Mouse (Mus musculus): ENCODE data around the gene Rftn2. TPM values are rescaled to one million over a fixed set of nuclear protein-coding genes. Genes with fewer than 3 reads are reported as not detected.

Gene Rftn2
- total and polyA plus RNA-seq, 2 experiments from 2014 or later = 6.1 to 7.2 TPM

DNA sequence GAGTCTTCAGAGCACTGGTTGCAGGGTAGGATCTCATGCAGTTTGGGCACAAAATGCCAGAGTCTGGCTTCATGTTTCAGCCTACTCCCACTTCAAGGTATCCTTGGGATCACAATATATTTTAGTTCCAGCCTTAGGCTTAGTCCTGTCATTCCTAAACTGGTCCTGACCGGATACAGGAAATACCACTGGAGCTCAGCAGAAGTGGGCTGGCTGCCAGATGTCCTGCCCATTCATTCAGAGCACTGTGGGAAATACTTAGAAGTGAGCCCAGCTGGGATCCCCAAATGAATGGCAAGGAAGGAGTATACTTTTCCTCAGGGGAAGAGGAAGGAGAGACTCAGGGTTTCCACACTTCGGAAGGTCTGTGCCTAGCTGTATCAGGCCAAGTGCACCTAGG lies 33.3 kb downstream of the Rftn2 start:
- 34% methylated on average over 2 of the region's 2 CpGs for WGBS
- Histone ChIP-seq H3K9ac (replicated peaks; ENCODE audit: low read depth, low read length) (no peak overlapping the region), H3K4me3 (ENCODE audit: low read depth, low read length) (no peak overlapping the region), H3K36me3 (replicated peaks; ENCODE audit: control insufficient read depth, insufficient read depth, low read length) (peaks cover 4% of the 10 kb centered on the region; the same call in 1 of the 2 replicates), H3K4me2 (ENCODE audit: low read depth, low read length) (no peak overlapping the region), H3K27ac (ENCODE audit: low read depth) (peak overlapping the region; percentile 73), H3K4me1 (ENCODE audit: control insufficient read depth, insufficient read depth) (peaks cover 9% of the 10 kb centered on the region; the same call in 1 of the 2 replicates), H3K27me3 (ENCODE audit: control insufficient read depth, insufficient read depth, low read length) (no peaks in the 10 kb centered on the region), H3K9me3 (replicated peaks; ENCODE audit: control insufficient read depth, low read length) (no peaks in the 10 kb centered on the region)
- DNase-seq (ENCODE audit: low spot score) = peak; percentile 70
- TF ChIP-seq CTCF (IDR thresholded peaks at IDR 0.05; ENCODE audit: low read depth) (no peak), EP300 (IDR thresholded peaks at IDR 0.05; ENCODE audit: low read depth) (no peak)
- ATAC-seq (ENCODE audit: insufficient read depth, low read depth) = peak; percentile 76

DNA sequence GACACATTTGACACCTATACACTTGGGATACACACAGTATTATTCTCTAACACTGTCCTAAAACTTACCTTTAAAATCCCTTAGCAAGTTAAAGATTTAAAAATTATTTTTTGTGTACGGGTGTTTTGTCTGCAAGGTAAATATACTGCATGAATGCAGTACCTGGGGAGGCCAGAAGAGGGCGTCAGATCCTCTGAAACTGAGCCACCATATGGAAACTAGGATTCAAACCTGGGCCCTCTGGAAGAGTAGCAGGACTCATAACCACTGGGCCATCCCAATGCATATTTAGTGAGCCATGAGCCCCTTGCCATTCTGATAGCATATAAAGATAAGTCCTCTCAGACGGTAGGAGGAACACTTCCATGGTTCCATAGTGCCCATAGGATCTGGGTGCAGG lies 33.8 kb downstream of the Rftn2 start:
- peak; percentile 56 for TF ChIP-seq CTCF (IDR thresholded peaks at IDR 0.05; ENCODE audit: low read depth)
- TF ChIP-seq EP300 (IDR thresholded peaks at IDR 0.05; ENCODE audit: low read depth) = no peak
- DNase-seq (ENCODE audit: low spot score) (no peak), ATAC-seq (ENCODE audit: insufficient read depth, low read depth) (no peak)
- Histone ChIP-seq H3K27me3 (ENCODE audit: control insufficient read depth, insufficient read depth, low read length) (no peaks in the 10 kb centered on the region), H3K36me3 (replicated peaks; ENCODE audit: control insufficient read depth, insufficient read depth, low read length) (peaks cover 4% of the 10 kb centered on the region; the same call in 1 of the 2 replicates), H3K27ac (ENCODE audit: low read depth) (peak overlapping the region; percentile 73), H3K4me2 (ENCODE audit: low read depth, low read length) (no peak overlapping the region), H3K9ac (replicated peaks; ENCODE audit: low read depth, low read length) (no peak overlapping the region), H3K9me3 (replicated peaks; ENCODE audit: control insufficient read depth, low read length) (no peaks in the 10 kb centered on the region), H3K4me3 (ENCODE audit: low read depth, low read length) (no peak overlapping the region), H3K4me1 (ENCODE audit: control insufficient read depth, insufficient read depth) (peaks cover 9% of the 10 kb centered on the region; the same call in 1 of the 2 replicates)
- 41% methylated on average over 3 of the region's 3 CpGs for WGBS

DNA sequence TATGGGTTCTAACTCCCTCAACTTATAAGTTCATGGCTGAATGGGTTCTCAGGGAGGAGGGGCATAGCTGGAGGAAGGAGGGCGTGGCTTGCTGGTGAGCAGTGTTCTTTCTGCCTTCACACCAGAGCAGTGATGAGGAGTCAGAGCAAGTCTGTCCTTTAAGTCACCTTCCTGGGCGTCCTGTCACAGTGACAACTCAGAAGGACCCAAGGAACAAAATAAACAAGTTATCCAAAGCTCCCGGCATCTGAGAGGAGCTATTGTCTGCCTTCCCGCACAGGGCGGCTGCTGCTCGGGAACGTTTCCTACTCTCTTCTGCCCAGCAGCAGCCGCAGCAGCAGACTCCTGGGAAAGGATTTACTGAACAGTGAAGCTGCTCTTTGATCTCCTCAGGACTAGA lies 34.6 kb downstream of the Rftn2 start:
- Histone ChIP-seq H3K4me2 (ENCODE audit: low read depth, low read length) (peak overlapping the region; percentile 47), H3K4me1 (ENCODE audit: control insufficient read depth, insufficient read depth) (peaks cover 9% of the 10 kb centered on the region; the same call in 1 of the 2 replicates), H3K36me3 (replicated peaks; ENCODE audit: control insufficient read depth, insufficient read depth, low read length) (peaks cover 4% of the 10 kb centered on the region; the same call in 1 of the 2 replicates), H3K4me3 (ENCODE audit: low read depth, low read length) (peak overlapping the region; percentile 21; the same call in 1 of the 2 replicates), H3K9ac (replicated peaks; ENCODE audit: low read depth, low read length) (peak overlapping the region; percentile 15; the same call in 1 of the 2 replicates), H3K27ac (ENCODE audit: low read depth) (no peak overlapping the region), H3K27me3 (ENCODE audit: control insufficient read depth, insufficient read depth, low read length) (no peaks in the 10 kb centered on the region), H3K9me3 (replicated peaks; ENCODE audit: control insufficient read depth, low read length) (no peaks in the 10 kb centered on the region)
- ATAC-seq (ENCODE audit: insufficient read depth, low read depth) (no peak; the same call in 1 of the 2 replicates), DNase-seq (ENCODE audit: low spot score) (no peak)
- TF ChIP-seq EP300 (IDR thresholded peaks at IDR 0.05; ENCODE audit: low read depth) (no peak), CTCF (IDR thresholded peaks at IDR 0.05; ENCODE audit: low read depth) (no peak)
- 18% methylated on average over 8 of the region's 8 CpGs for WGBS

DNA sequence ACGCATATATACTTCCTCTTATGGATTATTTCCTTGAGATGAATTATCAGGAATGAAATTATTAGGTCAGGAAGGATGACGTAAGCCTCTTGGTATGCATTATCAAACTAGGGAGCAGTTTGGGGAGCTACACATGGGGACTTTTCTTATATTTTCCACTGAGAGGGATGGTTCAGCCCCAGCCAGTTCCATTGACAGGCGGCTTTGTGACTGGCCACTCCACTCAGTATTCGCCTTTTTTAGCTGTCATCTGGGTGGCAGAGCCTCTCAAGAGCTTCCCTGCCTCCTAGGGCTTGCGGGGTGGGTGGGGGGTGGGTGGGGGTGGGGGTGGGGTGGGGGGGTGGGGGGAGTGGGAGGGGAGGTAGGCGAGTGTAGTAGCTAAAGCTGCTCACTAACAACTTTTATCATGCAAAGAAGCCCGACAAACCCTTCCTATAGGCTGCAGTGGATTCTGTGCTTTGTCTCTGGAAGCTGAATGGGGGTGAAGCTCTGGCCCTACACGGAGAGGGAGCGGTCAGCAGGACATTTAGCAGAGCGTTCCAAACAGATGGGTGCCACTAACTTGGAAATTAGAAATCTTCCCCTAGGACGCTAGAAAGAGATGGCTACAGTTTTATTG lies 39.9 kb downstream of the Rftn2 start:
- H3K4me1 ChIP-seq (ENCODE audit: control insufficient read depth, insufficient read depth) = no peaks in the 10 kb centered on the region
- H3K4me3 ChIP-seq (ENCODE audit: low read depth, low read length) = no peak overlapping the region
- TF ChIP-seq CTCF (IDR thresholded peaks at IDR 0.05; ENCODE audit: low read depth) (no peak), EP300 (IDR thresholded peaks at IDR 0.05; ENCODE audit: low read depth) (no peak)
- no peak overlapping the region for H3K4me2 ChIP-seq (ENCODE audit: low read depth, low read length)
- no peak overlapping the region for H3K27ac ChIP-seq (ENCODE audit: low read depth)
- no peaks in the 10 kb centered on the region for H3K9me3 ChIP-seq (replicated peaks; ENCODE audit: control insufficient read depth, low read length)
- H3K36me3 ChIP-seq (replicated peaks; ENCODE audit: control insufficient read depth, insufficient read depth, low read length) = peaks cover 12% of the 10 kb centered on the region
- ATAC-seq (ENCODE audit: insufficient read depth, low read depth) (no peak), DNase-seq (ENCODE audit: low spot score) (no peak)
- H3K9ac ChIP-seq (replicated peaks; ENCODE audit: low read depth, low read length) = no peak overlapping the region
- H3K27me3 ChIP-seq (ENCODE audit: control insufficient read depth, insufficient read depth, low read length) = no peaks in the 10 kb centered on the region
- 25% methylated on average over 11 of the region's 11 CpGs for WGBS

DNA sequence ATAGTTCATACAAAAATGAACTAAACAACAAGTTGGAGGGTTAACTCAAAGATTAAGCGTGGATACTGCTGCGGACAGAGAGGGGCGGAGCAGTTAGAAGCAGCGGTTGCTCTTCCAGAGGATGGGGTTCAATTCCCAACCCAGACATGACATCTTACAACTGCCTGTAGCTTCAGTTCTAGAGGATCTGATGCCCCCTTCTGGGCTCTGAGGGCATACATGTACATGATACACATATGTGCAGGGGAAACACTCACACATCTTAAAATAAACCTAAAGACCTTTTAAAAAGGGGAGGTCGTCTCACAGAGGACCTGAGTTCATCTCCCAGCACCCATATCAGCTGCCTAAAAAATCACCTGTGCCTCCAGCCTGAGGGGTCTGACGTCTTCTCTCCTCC lies 40.9 kb downstream of the Rftn2 start:
- Histone ChIP-seq H3K4me2 (ENCODE audit: low read depth, low read length) (no peak overlapping the region), H3K27me3 (ENCODE audit: control insufficient read depth, insufficient read depth, low read length) (no peaks in the 10 kb centered on the region)
- no peak for ATAC-seq (ENCODE audit: insufficient read depth, low read depth)

More for the DNA sequence above, 40.9 kb downstream of the Rftn2 start:
- H3K4me1 ChIP-seq (ENCODE audit: control insufficient read depth, insufficient read depth) = no peaks in the 10 kb centered on the region
- no peak overlapping the region for H3K4me3 ChIP-seq (ENCODE audit: low read depth, low read length)
- WGBS = 80% methylated on average over 6 of the region's 6 CpGs
- H3K27ac ChIP-seq (ENCODE audit: low read depth) = no peak overlapping the region
- TF ChIP-seq EP300 (IDR thresholded peaks at IDR 0.05; ENCODE audit: low read depth) = no peak
- TF ChIP-seq CTCF (IDR thresholded peaks at IDR 0.05; ENCODE audit: low read depth) = peak; percentile 27; the same call in 1 of the 2 replicates
- H3K9ac ChIP-seq (replicated peaks; ENCODE audit: low read depth, low read length) = no peak overlapping the region
- no peak for DNase-seq (ENCODE audit: low spot score)
- H3K36me3 ChIP-seq (replicated peaks; ENCODE audit: control insufficient read depth, insufficient read depth, low read length) = peaks cover 22% of the 10 kb centered on the region
- H3K9me3 ChIP-seq (replicated peaks; ENCODE audit: control insufficient read depth, low read length) = no peaks in the 10 kb centered on the region

All from heart, postnatal 0 days (tissue).